Mouse (Mus musculus) c-Kit-positive CD71-positive TER-119-negative erythroid progenitor cells, embryonic 14.5 days (primary cell): Measurements from ENCODE around the gene Grid2.

Experiments used
- DNase-seq: peaks from one replicate; pipeline ENCODE4 v3.0.0-alpha.2; 2013; ENCODE audit warnings: low read depth

Gene Grid2

GRCm38 (mm10) chr6:64730506-64731020, 1474.9 kb downstream of the Grid2 start:
- no peak for DNase-seq

- DNase-seq, result no peak
These were observed 1475.5 kb downstream of the Grid2 start for GRCm38 (mm10) chr6:64731126-64731525.

GRCm38 (mm10) chr6:64731621-64732320, 1476.1 kb downstream of the Grid2 start:
- no peak for DNase-seq

GRCm38 (mm10) chr6:64733311-64733710, 1477.6 kb downstream of the Grid2 start:
- DNase-seq, result no peak

- no peak for DNase-seq
These were observed 1479.0 kb downstream of the Grid2 start for GRCm38 (mm10) chr6:64734441-64735320.

GRCm38 (mm10) chr6:64736317-64736716, 1480.6 kb downstream of the Grid2 start:
- DNase-seq, result no peak

- DNase-seq, result no peak
These were observed 1487.3 kb downstream of the Grid2 start for GRCm38 (mm10) chr6:64742915-64743489.
